Mouse (Mus musculus) hindbrain, embryonic 14.5 days (tissue): ENCODE results near the gene Gm20431. TPM values are rescaled to one million over a fixed set of nuclear protein-coding genes. Genes with fewer than 3 reads are reported as not detected.

Experiments used
- ATAC-seq: fragments of 200-750 bp; cut with Nextera tagmentation; 2 replicates; pipeline ENCODE4 v1.8.0; 2017; ENCODE audit warnings: moderate number of reproducible peaks, mild to moderate bottlenecking, moderate TSS enrichment, moderate library complexity; ENCODE audit not compliant: low FRiP score
- DNase-seq: peaks from one replicate; pipeline ENCODE4 v3.0.0-alpha.2; 2015; ENCODE audit warnings: low spot score
- H3K27ac ChIP-seq: fragments of 300-500 bp; sonication (generic); 2 replicates; pipeline ENCODE4 v1.5.1; 2014; ENCODE audit warnings: mild to moderate bottlenecking, moderate library complexity
- H3K27me3 ChIP-seq: fragments of 300-500 bp; sonication (generic); 2 replicates; pipeline ENCODE4 v1.6.1; 2014; ENCODE audit warnings: mild to moderate bottlenecking, low read length, mixed read lengths; ENCODE audit not compliant: control insufficient read depth, insufficient read depth
- H3K36me3 ChIP-seq: fragments of 300-500 bp; sonication (generic); replicated peaks from 2 replicates; pipeline ENCODE4 v1.6.1; 2014; ENCODE audit not compliant: control insufficient read depth, insufficient read depth
- H3K4me1 ChIP-seq: fragments of 300-500 bp; sonication (generic); replicated peaks from 2 replicates; pipeline ENCODE4 v1.6.1; 2014; ENCODE audit warnings: antibody characterized with exemption, low read length, mixed read lengths; ENCODE audit not compliant: control insufficient read depth, insufficient read depth
- H3K4me2 ChIP-seq: fragments of 300-500 bp; sonication (generic); replicated peaks from 2 replicates; pipeline ENCODE4 v1.6.1; 2014; ENCODE audit warnings: mild to moderate bottlenecking, moderate library complexity
- H3K4me3 ChIP-seq: fragments of 300-500 bp; sonication (generic); replicated peaks from 2 replicates; pipeline ENCODE4 v1.5.1; 2014; ENCODE audit warnings: mild to moderate bottlenecking, low read length
- H3K9ac ChIP-seq: fragments of 300-500 bp; sonication (generic); 2 replicates; pipeline ENCODE4 v1.6.1; 2014
- H3K9me3 ChIP-seq: fragments of 300-500 bp; sonication (generic); 2 replicates; pipeline ENCODE4 v1.6.1; 2016; ENCODE audit warnings: low read length; ENCODE audit not compliant: control insufficient read depth
- WGBS: fragments of 180-500 bp; shearing (Covaris S2); extraction: QIAGEN DNeasy Blood & Tissue Kit; methylation state at CpG from one replicate; pipeline ENCODE4 v1.1.7; 2014; 5-methylcytosine and 5-hydroxymethylcytosine counted together
- polyA plus RNA-seq: library from polyadenylated mRNA; unstranded; fragments of >200 nt; fragmentation: Nextera tagmentation; extraction: Ambion mirVana; gene quantifications from 2 replicates; pipeline ENCODE4 v1.2.1, GENCODE M21; 2014

Gm20431 gene
- polyA plus RNA-seq, 1 experiment from 2014 or later = 19.8 TPM

GRCm38 (mm10) chr2:167593551-167594250 is 67.6 kb downstream of the Gm20431 start:
- no peak overlapping the region for H3K4me2 ChIP-seq
- no peaks in the 10 kb centered on the region for H3K36me3 ChIP-seq
- 0 out of 2 replicates have a peak overlapping the region, but pooled peaks have one; percentile 20 for H3K27ac ChIP-seq
- WGBS = 69% methylated on average over 4 of the region's 4 CpGs
- no peaks in the 10 kb centered on the region for H3K27me3 ChIP-seq
- H3K4me1 ChIP-seq = peaks cover 10% of the 10 kb centered on the region; the same call in 1 of the 2 replicates
- DNase-seq (no peak), ATAC-seq (no peak)
- H3K9me3 ChIP-seq = no peaks in the 10 kb centered on the region
- H3K4me3 ChIP-seq = no peak overlapping the region
- H3K9ac ChIP-seq = no peak overlapping the region

GRCm38 (mm10) chr2:167588774-167589577 is 72.3 kb downstream of the Gm20431 start:
- H3K4me2 ChIP-seq = 0 out of 2 replicates have a peak overlapping the region, but pooled peaks have one; percentile 8
- no peak for ATAC-seq

GRCm38 (mm10) chr2:167586976-167587375 is 74.3 kb downstream of the Gm20431 start:
- H3K36me3 ChIP-seq = no peaks in the 10 kb centered on the region
- no peak for DNase-seq
- H3K27me3 ChIP-seq = no peaks in the 10 kb centered on the region
- H3K27ac ChIP-seq = no peak overlapping the region
- no peaks in the 10 kb centered on the region for H3K9me3 ChIP-seq
- H3K4me1 ChIP-seq = no peaks in the 10 kb centered on the region
- no peak overlapping the region for H3K4me3 ChIP-seq
- no peak for ATAC-seq
- no peak overlapping the region for H3K9ac ChIP-seq
- WGBS = 24% methylated on average over 9 of the region's 9 CpGs
- no peak overlapping the region for H3K4me2 ChIP-seq

More at GRCm38 (mm10) chr2:167588774-167589577, 72.3 kb downstream of the Gm20431 start:
- Histone ChIP-seq H3K27ac (no peak overlapping the region), H3K9ac (no peak overlapping the region), H3K36me3 (no peaks in the 10 kb centered on the region), H3K4me1 (no peaks in the 10 kb centered on the region), H3K27me3 (no peaks in the 10 kb centered on the region), H3K4me3 (no peak overlapping the region), H3K9me3 (no peaks in the 10 kb centered on the region)
- DNase-seq = no peak
- WGBS = 10% methylated on average over 21 of the region's 21 CpGs

- WGBS = 28% methylated on average over 7 of the region's 8 CpGs
- H3K36me3 ChIP-seq = no peaks in the 10 kb centered on the region
- no peaks in the 10 kb centered on the region for H3K4me1 ChIP-seq
- H3K4me3 ChIP-seq = no peak overlapping the region
- no peaks in the 10 kb centered on the region for H3K27me3 ChIP-seq
- H3K4me2 ChIP-seq = no peak overlapping the region
- no peaks in the 10 kb centered on the region for H3K9me3 ChIP-seq
- ATAC-seq (no peak), DNase-seq (no peak)
- no peak overlapping the region for H3K9ac ChIP-seq
- no peak overlapping the region for H3K27ac ChIP-seq
These were observed 75.3 kb downstream of the Gm20431 start for GRCm38 (mm10) chr2:167586041-167586440.

DNA sequence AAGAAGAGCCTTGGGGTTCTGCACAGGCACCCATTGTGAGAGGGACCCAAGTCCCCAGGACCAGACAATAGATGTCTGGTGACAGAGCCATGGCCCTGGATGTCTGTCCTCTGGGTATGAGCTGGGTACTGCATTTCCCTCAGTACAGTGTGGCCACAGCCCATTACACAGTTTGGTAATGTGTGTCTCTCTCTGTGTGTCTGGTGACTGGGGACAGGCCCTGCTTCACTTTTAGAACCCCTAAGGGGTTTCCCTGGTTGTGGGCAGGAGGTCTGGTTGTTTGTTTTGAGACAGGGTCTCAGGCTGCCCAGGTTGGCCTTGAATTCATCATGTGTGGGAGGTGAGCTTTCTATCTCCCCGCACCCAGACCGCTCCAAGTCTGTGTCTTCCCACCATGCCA is 76.0 kb downstream of the Gm20431 start:
- WGBS = 80% methylated on average over 2 of the region's 2 CpGs
- H3K9me3 ChIP-seq = no peaks in the 10 kb centered on the region
- no peak overlapping the region for H3K4me3 ChIP-seq
- H3K27ac ChIP-seq = no peak overlapping the region
- no peaks in the 10 kb centered on the region for H3K27me3 ChIP-seq
- H3K4me2 ChIP-seq = no peak overlapping the region
- ATAC-seq = no peak
- H3K9ac ChIP-seq = no peak overlapping the region; the same call in 1 of the 2 replicates
- H3K4me1 ChIP-seq = no peaks in the 10 kb centered on the region
- no peak for DNase-seq
- H3K36me3 ChIP-seq = no peaks in the 10 kb centered on the region

DNA sequence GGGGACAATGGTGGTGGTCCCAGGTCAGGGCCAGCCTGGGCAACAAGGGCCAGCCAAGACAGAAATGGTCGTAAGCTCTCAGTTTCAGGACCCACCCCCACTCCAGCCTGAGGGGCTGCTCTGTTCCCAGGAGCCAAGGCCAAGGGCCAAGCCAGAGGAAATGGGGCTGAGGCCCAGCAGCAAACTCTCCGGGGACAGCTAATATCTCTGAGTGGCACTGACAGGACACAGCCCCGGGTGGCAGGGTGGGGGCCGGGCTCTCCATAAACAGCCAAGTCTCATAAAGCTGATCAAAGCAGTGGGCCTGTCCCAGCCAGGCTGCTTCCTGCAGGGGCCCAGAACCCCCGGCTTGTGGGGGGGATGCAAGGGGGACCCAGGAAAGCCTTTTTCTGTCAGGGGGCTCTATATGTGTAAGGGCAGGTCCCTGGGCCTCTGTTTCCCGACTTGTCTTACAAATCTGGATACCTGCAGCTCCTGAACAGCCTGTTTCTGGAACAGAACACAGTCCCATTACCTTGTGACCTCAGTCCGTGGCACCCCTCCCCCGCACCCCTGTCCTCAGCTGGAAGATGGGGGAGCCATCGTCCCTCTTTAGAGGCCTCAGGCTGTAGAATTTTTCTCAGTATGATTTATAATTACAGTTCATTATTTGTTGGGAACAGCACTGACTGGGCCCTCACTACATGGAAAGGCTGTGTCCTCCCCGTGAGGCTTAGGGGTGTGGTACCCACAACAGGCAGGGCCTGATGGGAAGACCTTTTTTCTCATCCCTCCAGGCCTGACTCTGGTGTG is 77.9 kb downstream of the Gm20431 start:
- 42% methylated on average over 10 of the region's 10 CpGs for WGBS
- DNase-seq (no peak), ATAC-seq (no peak)
- no peak overlapping the region for H3K9ac ChIP-seq
- no peaks in the 10 kb centered on the region for H3K9me3 ChIP-seq
- no peak overlapping the region for H3K4me2 ChIP-seq
- H3K27ac ChIP-seq = no peak overlapping the region
- no peak overlapping the region for H3K4me3 ChIP-seq
- H3K27me3 ChIP-seq = no peaks in the 10 kb centered on the region
- H3K4me1 ChIP-seq = no peaks in the 10 kb centered on the region
- H3K36me3 ChIP-seq = no peaks in the 10 kb centered on the region

DNA sequence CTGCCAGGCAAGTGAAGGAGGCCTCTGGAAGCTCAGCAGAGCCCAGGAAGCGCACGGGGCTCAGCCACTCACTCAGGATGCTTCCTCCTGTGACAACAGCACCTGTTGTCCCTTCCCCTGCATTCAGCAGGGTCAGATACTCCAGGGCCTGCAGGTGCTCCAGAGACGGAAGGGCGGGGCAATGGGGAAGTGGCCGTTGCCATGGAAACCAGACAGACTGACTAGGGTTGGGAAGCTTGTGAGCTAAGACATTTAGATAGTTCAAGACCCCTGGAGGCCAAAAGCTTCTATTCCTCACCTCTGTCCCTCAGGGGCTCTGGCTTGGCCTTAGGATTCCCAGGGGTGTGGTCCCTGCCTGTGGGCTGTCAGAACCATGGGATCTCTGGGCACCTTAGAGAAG is 82.8 kb downstream of the Gm20431 start:
- Histone ChIP-seq H3K4me1 (no peaks in the 10 kb centered on the region), H3K27ac (no peak overlapping the region), H3K4me3 (no peak overlapping the region), H3K4me2 (no peak overlapping the region), H3K36me3 (no peaks in the 10 kb centered on the region), H3K9me3 (no peaks in the 10 kb centered on the region), H3K27me3 (no peaks in the 10 kb centered on the region), H3K9ac (no peak overlapping the region)
- ATAC-seq = no peak
- no peak for DNase-seq
- 29% methylated on average over 5 of the region's 5 CpGs for WGBS

GRCm38 (mm10) chr2:167577186-167577785 is 84.0 kb downstream of the Gm20431 start:
- Histone ChIP-seq H3K9ac (no peak overlapping the region), H3K9me3 (no peaks in the 10 kb centered on the region), H3K4me2 (no peak overlapping the region), H3K4me1 (no peaks in the 10 kb centered on the region), H3K4me3 (no peak overlapping the region), H3K27me3 (no peaks in the 10 kb centered on the region), H3K36me3 (no peaks in the 10 kb centered on the region), H3K27ac (no peak overlapping the region)
- 65% methylated on average over 9 of the region's 9 CpGs for WGBS
- ATAC-seq (no peak), DNase-seq (no peak)
